9 mouse cellular contexts compared by ENCODE assay signal in genomic region chr11:6261434-6262082, GRCm38 (mm10). TPM values are rescaled to one million over a fixed set of nuclear protein-coding genes. Genes with fewer than 3 reads are reported as not detected.
DNase-seq lines count a peak whose midpoint lies in the region; ATAC-seq lines count a peak whose summit lies in the region.
"Had no signal": no experiment of that assay in that cellular context is flagged by ENCODE, and none has a peak within 500 bp of the region (broad histone marks: within the 10 kb centered on the region; RNA-seq: fewer than 3 reads in every experiment).

No protein-coding gene starts in this region.

- H3K4me2 ChIP-seq in heart, embryonic 11.5 days, result no peak overlapping the region

- H3K27ac ChIP-seq in heart, embryonic 11.5 days (ENCODE audit: low read depth, low read length), result no peak overlapping the region
- H3K27ac ChIP-seq: macrophage had no signal

- DNase-seq in heart, adult 18-20 months, result peak; percentile 53 to 83
- peak; percentile 81 for DNase-seq in adrenal gland, postnatal 10 days
- DNase-seq in embryo, embryonic 11.5 days (ENCODE audit: low read depth, low spot score), result peak; percentile 55
- peak; percentile 68 to 82 for DNase-seq in heart, postnatal 10 days
- DNase-seq in left cerebral cortex, postnatal 10 days (ENCODE audit: extremely low spot score in 1 of 2, low spot score in 2 of 2), result peak; percentile 56 to 72
- DNase-seq in mesoderm, embryonic 11.5 days (ENCODE audit: low read depth, low spot score), result peak; percentile 79
- peak; percentile 85 for DNase-seq in right cerebral cortex, postnatal 4 days

- no peak for ATAC-seq in heart, embryonic 11.5 days (replicated peaks; ENCODE audit: insufficient number of reproducible peaks, low FRiP score, low TSS enrichment)

- H3K9me3 ChIP-seq in heart, embryonic 11.5 days (replicated peaks; ENCODE audit: control insufficient read depth, low read length), result no peaks in the 10 kb centered on the region

- intact Hi-C loops in heart, postnatal 10 days (cut with DNase I), result loop anchor here (2.0 to 5.0 kb wide), 3 partner anchors 59 to 265 kb away; partner anchors contain the start of genes A730071L15Rik and Nudcd3
- intact Hi-C loops in left cerebral cortex, postnatal 10 days (cut with DNase I), result loop anchor here (5.0 kb wide), 1 partner anchor 59 kb away; the partner anchor contains the start of genes A730071L15Rik and Nudcd3

- no peak overlapping the region for H3K9ac ChIP-seq in heart, embryonic 11.5 days (ENCODE audit: low read depth, low read length)

- no peak overlapping the region for H3K4me3 ChIP-seq in heart, embryonic 11.5 days (ENCODE audit: low read depth, low read length)

- peaks cover 51% of the 10 kb centered on the region for H3K36me3 ChIP-seq in heart, embryonic 11.5 days (ENCODE audit: control insufficient read depth, insufficient read depth, low read length)

- WGBS in heart, embryonic 11.5 days (ENCODE audit: insufficient replicate concordance), result 75% methylated on average over 10 of the region's 10 CpGs

- H3K27me3 ChIP-seq in heart, embryonic 11.5 days (ENCODE audit: control insufficient read depth, insufficient read depth, low read length), result no peaks in the 10 kb centered on the region

- H3K4me1 ChIP-seq in heart, embryonic 11.5 days (ENCODE audit: control insufficient read depth, insufficient read depth, low read length), result peaks cover 3% of the 10 kb centered on the region

RNA-seq across cellular contexts. Expression of gene Ddx56, which starts 6.0 kb away (rescaled TPM):
- total RNA-seq in heart, adult 18-20 months (2021), result 10 to 100 TPM; 22.1 to 25.0 TPM
- polyA plus RNA-seq in heart, embryonic 11.5 days (2014; fragmentation: Nextera tagmentation; extraction: Ambion mirVana), result 69.5 and 71.7 TPM in 2 replicates
- total RNA-seq in adrenal gland, postnatal 10 days (2021), result 10 to 100 TPM; 49.8 to 52.7 TPM
- total RNA-seq in heart, postnatal 10 days (2021), result 10 to 100 TPM; 33.3 to 34.4 TPM
- total RNA-seq in left cerebral cortex, postnatal 10 days (2021), result 10 to 100 TPM; 44.6 to 51.0 TPM

RNA-seq across cellular contexts. Expression of gene Tmed4, which starts 13.1 kb away (rescaled TPM):
- total RNA-seq in heart, adult 18-20 months (2021), result 100 to 1,000 TPM in 1 of 2 experiments, 10 to 100 TPM in 1; 98.8 to 112 TPM
- 92.0 and 94.3 TPM in 2 replicates for polyA plus RNA-seq in heart, embryonic 11.5 days (2014; fragmentation: Nextera tagmentation; extraction: Ambion mirVana)
- 10 to 100 TPM; 83.3 to 86.5 TPM for total RNA-seq in adrenal gland, postnatal 10 days (2021)
- 10 to 100 TPM; 78.1 to 82.9 TPM for total RNA-seq in heart, postnatal 10 days (2021)
- 10 to 100 TPM; 65.8 to 66.0 TPM for total RNA-seq in left cerebral cortex, postnatal 10 days (2021)

RNA-seq across cellular contexts. Expression of gene Ogdh, which starts 29.9 kb away (rescaled TPM):
- 1,000 to 10,000 TPM; 1,837 to 1,914 TPM for total RNA-seq in heart, adult 18-20 months (2021)
- 201 and 244 TPM in 2 replicates for polyA plus RNA-seq in heart, embryonic 11.5 days (2014; fragmentation: Nextera tagmentation; extraction: Ambion mirVana)
- 100 to 1,000 TPM; 854 to 941 TPM for total RNA-seq in adrenal gland, postnatal 10 days (2021)
- total RNA-seq in heart, postnatal 10 days (2021), result 1,000 to 10,000 TPM; 1,296 to 1,304 TPM
- 100 to 1,000 TPM; 230 to 235 TPM for total RNA-seq in left cerebral cortex, postnatal 10 days (2021)

RNA-seq across cellular contexts. Expression of gene Npc1l1, which starts 31.6 kb away (rescaled TPM):
- not detected for total RNA-seq in heart, adult 18-20 months (2021)
- polyA plus RNA-seq in heart, embryonic 11.5 days (2014; fragmentation: Nextera tagmentation; extraction: Ambion mirVana), result not detected in 2 replicates
- not detected for total RNA-seq in adrenal gland, postnatal 10 days (2021)
- not detected for total RNA-seq in heart, postnatal 10 days (2021)
- under 1 TPM; 0.41 to 0.49 TPM for total RNA-seq in left cerebral cortex, postnatal 10 days (2021)
